Mouse (Mus musculus): ENCODE data around the gene Cebpe. TPM values are rescaled to one million over a fixed set of nuclear protein-coding genes. Genes with fewer than 3 reads are reported as not detected.
A peak's percentile ranks its signal among the peaks of the same experiment; 100 is the strongest.

The Cebpe gene
- polyA plus RNA-seq, 1 experiment from 2014 or later: not detected

DNA sequence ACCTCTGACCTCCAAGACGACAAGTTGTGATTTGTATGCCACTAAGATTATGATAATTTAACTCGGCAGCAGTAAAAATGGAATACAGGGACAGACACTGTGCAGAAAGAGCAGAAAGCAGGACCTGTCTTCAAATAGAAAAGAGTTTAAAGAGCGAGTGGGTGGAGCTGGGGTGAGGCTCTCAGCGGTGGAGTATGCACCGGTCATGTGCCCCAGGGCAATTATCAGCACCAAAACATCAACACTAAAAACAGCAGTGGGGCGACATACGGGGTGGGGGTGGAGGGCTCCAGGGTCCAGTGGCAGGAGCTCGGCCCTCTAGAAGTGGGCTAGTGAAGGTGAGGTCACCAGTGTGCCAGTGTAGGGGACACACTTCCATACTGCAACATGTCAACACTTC lies 32.5 kb upstream of the Cebpe start:
- H3K4me1 ChIP-seq (ENCODE audit: control insufficient read depth, insufficient read depth, low read length): peaks cover 4% of the 10 kb centered on the region; the same call in 1 of the 2 replicates
- no peak for ATAC-seq (ENCODE audit: low FRiP score, low TSS enrichment)
- H3K9ac ChIP-seq (ENCODE audit: low read depth, low read length): no peak overlapping the region
- H3K36me3 ChIP-seq (ENCODE audit: control insufficient read depth, insufficient read depth, low read length): no peaks in the 10 kb centered on the region
- H3K9me3 ChIP-seq (ENCODE audit: control insufficient read depth, low read length): no peaks in the 10 kb centered on the region
- H3K4me3 ChIP-seq (ENCODE audit: low read length): no peak overlapping the region
- 47% methylated on average over 8 of the region's 8 CpGs for WGBS
- H3K27ac ChIP-seq (ENCODE audit: low read depth, low read length): no peak overlapping the region
- no peaks in the 10 kb centered on the region for H3K27me3 ChIP-seq (ENCODE audit: control insufficient read depth, insufficient read depth, low read length)
- no peak overlapping the region for H3K4me2 ChIP-seq (replicated peaks; ENCODE audit: low read depth, low read length)

GRCm38 (mm10) chr14:54742375-54742774 lies 30.4 kb upstream of the Cebpe start:
- ATAC-seq (ENCODE audit: low FRiP score, low TSS enrichment): peak; percentile 43
- H3K9ac ChIP-seq (ENCODE audit: low read depth, low read length): no peak overlapping the region
- H3K4me1 ChIP-seq (ENCODE audit: control insufficient read depth, insufficient read depth, low read length): peaks cover 4% of the 10 kb centered on the region; the same call in 1 of the 2 replicates
- H3K9me3 ChIP-seq (ENCODE audit: control insufficient read depth, low read length): no peaks in the 10 kb centered on the region
- H3K4me3 ChIP-seq (ENCODE audit: low read length): no peak overlapping the region
- 31% methylated on average over 2 of the region's 2 CpGs for WGBS
- H3K27ac ChIP-seq (ENCODE audit: low read depth, low read length): no peak overlapping the region
- H3K4me2 ChIP-seq (replicated peaks; ENCODE audit: low read depth, low read length): no peak overlapping the region
- no peaks in the 10 kb centered on the region for H3K36me3 ChIP-seq (ENCODE audit: control insufficient read depth, insufficient read depth, low read length)
- no peaks in the 10 kb centered on the region for H3K27me3 ChIP-seq (ENCODE audit: control insufficient read depth, insufficient read depth, low read length)

- no peaks in the 10 kb centered on the region for H3K36me3 ChIP-seq (ENCODE audit: control insufficient read depth, insufficient read depth, low read length)
- no peak overlapping the region for H3K4me3 ChIP-seq (ENCODE audit: low read length)
- no peak for ATAC-seq (ENCODE audit: low FRiP score, low TSS enrichment)
- H3K4me2 ChIP-seq (replicated peaks; ENCODE audit: low read depth, low read length): no peak overlapping the region
- no peak overlapping the region for H3K9ac ChIP-seq (ENCODE audit: low read depth, low read length)
- no peak overlapping the region for H3K27ac ChIP-seq (ENCODE audit: low read depth, low read length)
- H3K27me3 ChIP-seq (ENCODE audit: control insufficient read depth, insufficient read depth, low read length): no peaks in the 10 kb centered on the region
- H3K9me3 ChIP-seq (ENCODE audit: control insufficient read depth, low read length): no peaks in the 10 kb centered on the region
- H3K4me1 ChIP-seq (ENCODE audit: control insufficient read depth, insufficient read depth, low read length): peaks cover 4% of the 10 kb centered on the region; the same call in 1 of the 2 replicates
- WGBS: 87% methylated on average over 6 of the region's 6 CpGs
Observed at GRCm38 (mm10) chr14:54741721-54742120, 29.7 kb upstream of the Cebpe start.

DNA sequence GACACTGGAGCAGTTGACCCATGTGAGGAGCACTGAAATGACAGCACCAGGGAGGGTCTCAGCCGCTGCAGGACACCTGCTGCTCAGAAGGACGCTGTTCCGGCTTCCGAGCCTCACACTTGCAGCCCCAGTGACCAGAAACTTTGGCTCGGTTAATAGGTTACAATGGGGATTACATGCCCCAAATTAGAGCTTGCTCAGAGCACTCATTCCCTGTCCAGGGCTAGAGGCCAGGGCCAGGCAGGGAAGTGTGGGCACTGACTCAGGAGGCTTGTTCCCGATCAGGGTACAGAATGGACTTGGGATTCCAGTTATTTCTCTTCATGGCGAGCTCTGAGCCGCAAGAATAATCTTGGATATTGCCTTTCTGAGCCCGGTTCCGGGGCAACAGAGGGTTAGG lies 25.7 kb upstream of the Cebpe start:
- Histone ChIP-seq H3K27me3 (ENCODE audit: control insufficient read depth, insufficient read depth, low read length) (no peaks in the 10 kb centered on the region), H3K9ac (ENCODE audit: low read depth, low read length) (no peak overlapping the region), H3K4me2 (replicated peaks; ENCODE audit: low read depth, low read length) (no peak overlapping the region), H3K27ac (ENCODE audit: low read depth, low read length) (no peak overlapping the region), H3K9me3 (ENCODE audit: control insufficient read depth, low read length) (no peaks in the 10 kb centered on the region), H3K4me1 (ENCODE audit: control insufficient read depth, insufficient read depth, low read length) (peaks cover 4% of the 10 kb centered on the region; the same call in 1 of the 2 replicates), H3K4me3 (ENCODE audit: low read length) (no peak overlapping the region), H3K36me3 (ENCODE audit: control insufficient read depth, insufficient read depth, low read length) (no peaks in the 10 kb centered on the region)
- no peak for ATAC-seq (ENCODE audit: low FRiP score, low TSS enrichment)
- 84% methylated on average over 10 of the region's 10 CpGs for WGBS

DNA sequence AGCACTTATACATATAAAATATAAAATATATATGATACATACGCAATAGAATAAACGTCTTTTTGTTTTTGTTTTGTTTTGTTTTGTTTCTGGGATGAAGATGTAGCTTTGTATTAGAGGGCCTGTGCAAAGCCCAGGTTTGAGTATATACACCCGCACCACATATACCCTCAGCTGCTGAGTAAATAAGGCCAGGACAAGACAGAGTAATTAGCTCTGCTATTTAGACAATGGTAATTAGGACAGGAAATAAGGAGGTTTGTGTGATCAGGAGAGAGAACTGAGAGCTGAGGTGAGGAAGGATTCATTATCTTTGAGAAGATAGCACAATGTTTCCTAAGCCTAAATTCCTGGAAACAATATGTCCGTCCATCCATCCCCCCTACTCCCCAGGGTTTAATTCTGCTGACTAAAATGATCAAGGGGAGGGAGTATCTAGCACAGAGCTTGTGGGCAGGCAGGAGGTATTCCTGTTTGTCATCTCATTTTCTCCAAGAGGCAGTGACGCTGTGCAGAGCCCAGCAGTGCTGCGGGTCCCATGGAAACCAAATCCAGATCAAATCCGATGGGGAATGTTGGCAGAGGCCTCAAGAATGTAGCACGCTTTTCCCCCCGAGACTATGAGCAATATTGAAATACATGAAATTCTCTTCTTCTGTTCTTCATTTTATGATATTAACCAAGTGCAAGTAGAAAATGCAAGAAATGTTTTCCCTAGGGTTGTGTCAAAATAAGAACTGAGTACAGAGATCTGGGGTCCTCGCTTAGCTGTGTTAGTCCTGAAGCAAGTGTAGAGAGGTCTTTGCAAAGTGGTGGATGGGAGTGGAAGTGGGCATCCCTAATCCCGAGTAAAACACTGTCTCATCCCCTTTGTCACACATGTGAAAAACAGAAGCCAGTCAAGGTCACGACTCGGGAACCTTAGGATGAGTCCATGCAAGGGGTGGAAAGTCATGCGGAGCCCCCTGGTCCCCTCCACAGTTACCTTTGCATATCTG lies 24.9 kb upstream of the Cebpe start:
- H3K4me3 ChIP-seq (ENCODE audit: low read length): no peak overlapping the region
- no peak overlapping the region for H3K4me2 ChIP-seq (replicated peaks; ENCODE audit: low read depth, low read length)
- ATAC-seq (ENCODE audit: low FRiP score, low TSS enrichment): no peak
- no peaks in the 10 kb centered on the region for H3K36me3 ChIP-seq (ENCODE audit: control insufficient read depth, insufficient read depth, low read length)
- H3K4me1 ChIP-seq (ENCODE audit: control insufficient read depth, insufficient read depth, low read length): no peaks in the 10 kb centered on the region
- no peak overlapping the region for H3K27ac ChIP-seq (ENCODE audit: low read depth, low read length)
- H3K9ac ChIP-seq (ENCODE audit: low read depth, low read length): no peak overlapping the region
- 82% methylated on average over 14 of the region's 14 CpGs for WGBS
- H3K27me3 ChIP-seq (ENCODE audit: control insufficient read depth, insufficient read depth, low read length): no peaks in the 10 kb centered on the region
- H3K9me3 ChIP-seq (ENCODE audit: control insufficient read depth, low read length): no peaks in the 10 kb centered on the region

DNA sequence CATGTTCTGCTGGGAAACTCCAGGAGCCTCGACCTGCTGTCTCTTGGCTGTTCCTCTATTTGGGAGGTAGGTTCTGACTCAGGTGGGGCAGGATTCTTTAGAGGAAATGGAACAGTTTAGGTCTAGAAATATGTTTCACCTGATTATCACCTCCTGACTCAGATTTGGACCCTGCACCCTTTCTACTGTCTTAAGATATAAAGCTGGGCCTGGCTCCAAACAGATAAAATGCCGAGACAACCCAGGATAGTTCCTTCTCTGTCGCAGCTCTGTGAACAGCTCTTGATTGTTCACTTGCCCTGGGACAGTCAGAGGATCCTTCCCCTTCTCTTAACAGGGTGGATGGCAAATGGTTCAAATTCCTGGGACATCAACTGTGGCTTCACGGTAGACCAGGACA lies 23.2 kb upstream of the Cebpe start:
- Histone ChIP-seq H3K36me3 (ENCODE audit: control insufficient read depth, insufficient read depth, low read length) (no peaks in the 10 kb centered on the region), H3K9me3 (ENCODE audit: control insufficient read depth, low read length) (no peaks in the 10 kb centered on the region), H3K4me2 (replicated peaks; ENCODE audit: low read depth, low read length) (no peak overlapping the region), H3K4me1 (ENCODE audit: control insufficient read depth, insufficient read depth, low read length) (no peaks in the 10 kb centered on the region), H3K27ac (ENCODE audit: low read depth, low read length) (no peak overlapping the region), H3K27me3 (ENCODE audit: control insufficient read depth, insufficient read depth, low read length) (no peaks in the 10 kb centered on the region), H3K4me3 (ENCODE audit: low read length) (no peak overlapping the region), H3K9ac (ENCODE audit: low read depth, low read length) (no peak overlapping the region)
- WGBS: 76% methylated on average over 4 of the region's 4 CpGs
- no peak for ATAC-seq (ENCODE audit: low FRiP score, low TSS enrichment)

DNA sequence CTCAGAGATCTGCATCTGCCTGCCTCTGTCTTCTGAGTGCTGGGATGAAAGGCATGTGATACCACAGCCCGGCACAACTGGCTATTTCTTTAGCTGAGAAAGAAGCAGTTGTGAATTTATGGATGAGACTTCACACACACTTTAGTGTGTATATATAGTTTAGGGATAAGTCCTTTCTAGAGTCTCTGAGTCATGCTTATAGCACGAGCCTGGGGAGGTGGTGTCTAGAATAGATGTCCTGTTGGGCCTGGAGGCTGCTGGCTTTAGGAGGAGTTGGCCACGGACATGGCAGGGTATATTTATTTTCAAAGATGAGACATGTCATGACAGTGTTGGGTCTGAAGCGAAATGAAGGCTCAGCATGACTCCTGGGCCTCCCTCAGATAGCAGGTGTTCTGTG lies 22.0 kb upstream of the Cebpe start:
- H3K27me3 ChIP-seq (ENCODE audit: control insufficient read depth, insufficient read depth, low read length): no peaks in the 10 kb centered on the region
- WGBS: 66% methylated on average over 4 of the region's 4 CpGs
- no peak overlapping the region for H3K4me2 ChIP-seq (replicated peaks; ENCODE audit: low read depth, low read length)
- H3K9me3 ChIP-seq (ENCODE audit: control insufficient read depth, low read length): no peaks in the 10 kb centered on the region
- H3K4me1 ChIP-seq (ENCODE audit: control insufficient read depth, insufficient read depth, low read length): no peaks in the 10 kb centered on the region
- no peak overlapping the region for H3K9ac ChIP-seq (ENCODE audit: low read depth, low read length)
- no peaks in the 10 kb centered on the region for H3K36me3 ChIP-seq (ENCODE audit: control insufficient read depth, insufficient read depth, low read length)
- H3K27ac ChIP-seq (ENCODE audit: low read depth, low read length): no peak overlapping the region
- ATAC-seq (ENCODE audit: low FRiP score, low TSS enrichment): no peak
- H3K4me3 ChIP-seq (ENCODE audit: low read length): no peak overlapping the region

- H3K4me2 ChIP-seq (replicated peaks; ENCODE audit: low read depth, low read length): no peak overlapping the region
- no peak overlapping the region for H3K4me3 ChIP-seq (ENCODE audit: low read length)
- H3K27me3 ChIP-seq (ENCODE audit: control insufficient read depth, insufficient read depth, low read length): no peaks in the 10 kb centered on the region
- no peak for ATAC-seq (ENCODE audit: low FRiP score, low TSS enrichment)
- no peaks in the 10 kb centered on the region for H3K4me1 ChIP-seq (ENCODE audit: control insufficient read depth, insufficient read depth, low read length)
- no peaks in the 10 kb centered on the region for H3K36me3 ChIP-seq (ENCODE audit: control insufficient read depth, insufficient read depth, low read length)
- no peaks in the 10 kb centered on the region for H3K9me3 ChIP-seq (ENCODE audit: control insufficient read depth, low read length)
- H3K27ac ChIP-seq (ENCODE audit: low read depth, low read length): no peak overlapping the region
- H3K9ac ChIP-seq (ENCODE audit: low read depth, low read length): no peak overlapping the region
- WGBS: 87% methylated on average over 8 of the region's 8 CpGs
Observed at GRCm38 (mm10) chr14:54732206-54732605, 20.2 kb upstream of the Cebpe start.

DNA sequence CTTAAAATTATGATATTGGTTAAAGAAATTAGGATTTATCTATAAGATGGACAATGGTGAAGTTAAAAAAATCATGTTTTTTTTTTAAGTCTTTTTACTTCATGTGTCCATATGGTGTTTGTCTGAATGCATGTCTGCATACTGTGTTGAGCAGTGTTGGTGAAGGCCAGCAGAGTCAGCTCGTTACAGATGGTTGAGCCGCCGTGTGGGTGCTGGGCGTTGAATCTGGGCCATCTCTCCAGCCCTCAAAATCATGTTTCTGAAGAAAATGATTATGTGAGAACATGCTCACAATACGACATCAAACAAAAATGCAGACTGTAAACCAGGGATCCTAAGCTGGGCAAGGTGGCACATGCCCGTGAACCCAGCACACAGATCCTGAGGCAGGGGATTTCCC lies 18.3 kb upstream of the Cebpe start:
- WGBS: 89% methylated on average over 6 of the region's 6 CpGs
- no peak for ATAC-seq (ENCODE audit: low FRiP score, low TSS enrichment)

More for the DNA sequence above, 18.3 kb upstream of the Cebpe start:
- Histone ChIP-seq H3K36me3 (ENCODE audit: control insufficient read depth, insufficient read depth, low read length) (no peaks in the 10 kb centered on the region), H3K9me3 (ENCODE audit: control insufficient read depth, low read length) (no peaks in the 10 kb centered on the region), H3K9ac (ENCODE audit: low read depth, low read length) (no peak overlapping the region), H3K4me2 (replicated peaks; ENCODE audit: low read depth, low read length) (no peak overlapping the region), H3K27ac (ENCODE audit: low read depth, low read length) (no peak overlapping the region), H3K27me3 (ENCODE audit: control insufficient read depth, insufficient read depth, low read length) (no peaks in the 10 kb centered on the region), H3K4me1 (ENCODE audit: control insufficient read depth, insufficient read depth, low read length) (no peaks in the 10 kb centered on the region), H3K4me3 (ENCODE audit: low read length) (no peak overlapping the region)

Data from kidney, embryonic 14.5 days (tissue).